Mouse (Mus musculus) erythroblast, embryonic 14.5 days (primary cell): ENCODE results near the gene Anapc7.

Experiments used
- GATA1 ChIP-seq: IDR thresholded peaks from 2 replicates; pipeline ENCODE4 v1.6.1; 2012; ENCODE audit warnings: low read length, inconsistent platforms, mixed read lengths
- TAL1 ChIP-seq: IDR thresholded peaks from 3 replicates; pipeline ENCODE4 v1.6.1; 2012; ENCODE audit warnings: low read length, inconsistent platforms, mixed read lengths

- TF ChIP-seq TAL1 (no peak), GATA1 (no peak)
Observed at GRCm38 (mm10) chr5:122399871-122400270, 21.6 kb upstream of the Anapc7 start.
